Mouse (Mus musculus): ENCODE data around the gene Isca2.

Gene Isca2

DNA sequence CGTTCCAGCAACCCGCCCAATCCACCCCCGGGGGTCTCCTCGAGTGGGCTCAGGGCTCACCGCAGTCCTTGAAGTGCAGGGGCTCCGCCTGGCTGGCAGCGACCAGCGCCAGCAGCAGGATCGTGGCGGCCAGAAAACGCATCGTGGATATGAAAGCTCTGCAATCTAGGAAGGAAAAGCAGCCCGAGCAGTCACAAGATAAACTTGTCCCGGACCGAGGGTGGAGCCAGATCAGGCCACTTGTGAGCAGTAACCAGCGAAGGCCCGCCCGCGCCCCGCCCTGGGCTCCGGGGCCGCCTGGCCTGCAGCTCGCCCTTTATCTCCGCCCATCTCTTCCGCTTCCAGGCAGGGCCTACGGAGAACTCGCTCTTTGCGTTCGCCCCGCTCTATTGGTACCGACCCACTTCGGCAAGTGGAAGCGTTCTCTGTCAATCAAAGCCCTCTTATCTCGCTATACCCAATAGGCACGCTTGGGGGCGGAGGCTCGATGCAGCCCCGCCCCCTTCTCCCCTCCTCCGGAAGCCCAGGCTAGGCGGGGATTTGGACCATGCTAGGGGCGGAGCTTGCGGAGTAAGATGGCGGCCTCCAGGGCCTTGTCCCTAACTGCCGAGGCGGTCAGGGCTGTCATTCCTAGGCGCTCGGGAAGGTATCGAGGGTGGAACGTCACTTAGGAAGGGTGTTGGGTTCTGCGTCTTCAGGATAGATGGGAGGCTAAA, at the start of gene Isca2, which contains the start of gene Npc2:
Isca2 (plus strand) TSS at position 526 of the 716 bp plus-strand sequence.
Npc2 (minus strand) TSS at position 427 of the 716 bp plus-strand sequence.
- in situ Hi-C loops (cut with MboI; ENCODE audit: unreplicated experiment in 2 of 2): loop anchor here in 1 of 2 experiments (25.0 kb wide), 1 partner anchor 539 kb away; no protein-coding TSS in a partner anchor

DNA sequence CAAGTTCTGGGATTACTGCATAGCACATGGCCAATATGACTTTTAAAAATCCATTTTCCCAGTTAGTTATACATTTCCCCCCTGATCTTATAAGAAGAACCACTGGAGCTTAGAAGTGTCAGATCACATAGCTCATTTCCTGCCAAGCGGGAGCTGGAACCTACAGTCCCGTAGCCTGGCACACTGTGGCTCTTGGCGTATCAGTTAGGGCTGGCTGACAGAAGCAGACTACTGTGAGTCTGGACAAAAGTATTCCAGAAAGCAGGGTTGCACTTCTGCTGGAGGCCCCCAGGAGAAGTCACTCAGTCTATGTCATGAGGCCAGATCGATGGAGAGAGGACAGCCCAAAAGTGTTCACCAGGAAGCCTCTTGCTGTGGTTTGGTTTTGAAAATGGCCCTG, 46.7 kb upstream of the Isca2 start:
- in situ Hi-C loops (cut with MboI; ENCODE audit: unreplicated experiment in 2 of 2): no loop called here

DNA sequence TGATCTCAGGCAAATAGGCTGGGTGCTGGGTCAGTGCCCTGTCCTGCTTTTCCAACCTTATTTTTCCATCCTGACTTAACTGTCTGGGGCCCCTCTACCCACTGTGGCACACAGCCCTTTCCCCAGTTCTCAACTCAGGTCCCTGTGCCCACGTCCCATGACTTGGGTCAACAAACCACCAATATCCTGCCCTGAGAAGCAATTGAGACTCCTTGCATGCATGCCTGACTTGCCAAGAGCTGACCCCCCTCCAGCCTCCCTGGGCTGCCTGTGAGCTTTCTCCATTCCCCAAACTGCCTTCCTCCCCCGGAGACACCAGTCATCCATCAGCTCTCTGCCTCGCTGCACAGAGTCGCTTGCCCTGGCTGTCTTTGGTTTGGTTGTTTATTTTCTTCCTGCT, 46.1 kb upstream of the Isca2 start:
- in situ Hi-C loops (cut with MboI; ENCODE audit: unreplicated experiment in 2 of 2): no loop called here

DNA sequence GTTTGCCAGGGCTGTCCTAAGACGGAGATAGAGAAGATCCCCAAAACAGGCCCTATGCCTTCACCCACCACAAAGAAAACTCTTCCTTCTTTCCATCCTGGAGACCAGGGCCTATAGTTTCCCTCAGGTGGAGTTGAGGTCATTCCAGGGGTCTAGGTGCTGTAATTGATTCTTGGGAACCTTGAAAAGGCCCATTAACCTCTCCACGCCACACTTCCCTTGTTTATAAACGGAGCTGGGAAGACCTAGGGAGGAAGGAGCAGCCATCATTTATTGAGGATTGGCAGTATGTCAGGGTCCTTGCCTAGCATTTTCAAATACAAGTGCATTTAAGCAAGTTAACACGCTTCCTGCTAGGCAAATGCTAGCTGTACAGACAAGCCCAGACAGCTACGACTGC, 45.6 kb upstream of the Isca2 start:
- in situ Hi-C loops (cut with MboI; ENCODE audit: unreplicated experiment in 2 of 2): no loop called here

DNA sequence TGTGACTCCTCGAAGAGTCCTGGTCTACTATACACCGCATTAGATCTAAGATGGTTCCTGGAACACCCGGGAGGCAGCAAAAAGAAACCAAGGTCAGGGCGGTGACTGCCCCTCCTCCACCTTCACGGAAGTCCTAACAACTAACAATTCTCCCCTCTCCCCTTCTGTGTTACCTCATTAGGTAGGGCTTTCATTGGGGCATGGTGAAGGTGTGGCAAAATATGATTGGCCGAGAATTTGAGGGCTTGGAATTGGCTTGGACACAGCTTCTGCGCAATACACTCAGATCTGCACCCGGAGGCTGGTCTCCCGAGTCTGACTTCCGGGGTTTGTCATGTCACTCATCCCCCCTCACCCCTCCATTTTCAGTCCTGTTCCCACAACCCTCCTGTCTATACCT, 44.6 kb upstream of the Isca2 start:
- in situ Hi-C loops (cut with MboI; ENCODE audit: unreplicated experiment in 2 of 2): no loop called here

DNA sequence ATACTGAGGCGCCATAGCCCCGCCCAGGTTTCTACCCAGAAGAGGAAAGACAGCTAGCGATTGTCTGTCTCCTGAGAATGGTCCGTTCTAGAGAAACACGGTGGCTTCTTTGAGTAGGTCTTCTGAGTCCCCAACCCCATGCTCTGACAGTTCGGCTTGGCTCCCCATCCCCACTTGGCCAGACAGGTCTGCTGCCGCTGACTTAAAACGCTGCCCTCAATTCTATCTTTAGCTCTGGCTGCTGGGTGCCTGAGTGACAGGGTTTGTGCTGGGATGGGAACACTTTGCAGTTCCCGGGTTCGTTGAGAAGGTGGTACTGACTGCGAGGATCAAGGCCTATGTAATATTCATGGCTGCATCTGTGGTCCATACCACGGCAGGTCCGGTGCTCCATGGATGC, 39.7 kb upstream of the Isca2 start:
- in situ Hi-C loops (cut with MboI; ENCODE audit: unreplicated experiment in 2 of 2): no loop called here

DNA sequence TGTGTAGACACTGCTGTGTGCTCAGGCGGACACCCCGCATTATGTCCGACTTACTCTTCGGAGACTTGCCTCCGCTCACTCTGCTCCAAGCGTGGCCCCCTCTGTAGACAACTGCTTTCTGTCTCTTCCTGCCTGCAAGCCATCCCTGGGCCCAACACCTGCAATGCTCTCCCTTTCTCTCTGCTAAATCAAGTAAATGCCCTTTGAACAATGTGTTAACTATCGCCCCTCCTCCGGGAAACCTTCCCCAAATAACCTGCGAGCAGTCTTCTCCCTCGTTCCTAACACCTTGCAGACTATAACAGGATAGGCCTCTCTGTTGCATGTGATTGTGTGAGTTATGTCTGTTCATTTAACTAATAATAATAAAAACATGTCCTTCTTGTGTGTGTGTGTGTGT, 29.6 kb upstream of the Isca2 start:
- in situ Hi-C loops (cut with MboI; ENCODE audit: unreplicated experiment in 2 of 2): no loop called here

DNA sequence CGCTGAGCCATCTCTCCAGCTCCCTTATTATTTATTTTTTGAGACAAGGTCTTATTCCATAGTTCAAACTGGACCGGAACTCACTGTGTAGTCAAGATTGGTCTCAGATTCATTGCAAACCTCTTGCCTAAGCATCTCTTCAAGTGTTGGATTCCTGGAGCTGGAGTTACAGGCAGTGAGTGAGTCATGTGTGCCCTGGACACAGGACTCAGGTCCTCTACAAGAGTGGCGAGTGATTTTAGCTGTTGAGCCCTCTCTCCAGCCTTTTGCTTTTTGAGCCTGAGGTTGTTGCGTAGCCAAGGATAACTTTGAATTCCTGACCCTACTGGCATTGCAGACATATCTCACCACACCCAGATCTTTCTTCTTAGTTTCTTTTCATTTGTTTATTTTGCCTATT, 27.4 kb upstream of the Isca2 start:
- in situ Hi-C loops (cut with MboI; ENCODE audit: unreplicated experiment in 2 of 2): loop anchor here in 1 of 2 experiments (5.0 kb wide), 1 partner anchor 43 kb away; no protein-coding TSS in a partner anchor

DNA sequence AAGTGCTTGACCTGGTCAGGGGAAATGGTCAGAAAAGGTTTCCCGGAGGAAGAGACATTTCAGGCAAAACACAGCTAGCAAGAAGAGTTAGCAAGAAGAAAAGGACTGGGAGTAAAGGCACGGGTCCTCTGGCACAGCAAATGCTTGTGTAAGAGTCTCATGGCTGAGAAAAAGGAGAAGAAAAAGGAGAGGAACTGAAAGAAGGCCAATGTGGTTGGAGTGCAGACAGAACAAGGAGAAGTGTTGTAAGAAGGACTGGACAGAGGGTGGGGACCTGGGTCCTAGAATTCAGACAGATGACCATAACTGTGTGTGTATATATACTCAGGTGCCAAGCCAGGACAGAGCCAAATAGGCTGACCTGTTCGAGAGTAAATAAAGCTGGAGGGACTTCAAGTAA, 24.9 kb upstream of the Isca2 start:
- in situ Hi-C loops (cut with MboI; ENCODE audit: unreplicated experiment in 2 of 2): loop anchor here in 1 of 2 experiments (5.0 kb wide), 1 partner anchor 46 kb away; no protein-coding TSS in a partner anchor

DNA sequence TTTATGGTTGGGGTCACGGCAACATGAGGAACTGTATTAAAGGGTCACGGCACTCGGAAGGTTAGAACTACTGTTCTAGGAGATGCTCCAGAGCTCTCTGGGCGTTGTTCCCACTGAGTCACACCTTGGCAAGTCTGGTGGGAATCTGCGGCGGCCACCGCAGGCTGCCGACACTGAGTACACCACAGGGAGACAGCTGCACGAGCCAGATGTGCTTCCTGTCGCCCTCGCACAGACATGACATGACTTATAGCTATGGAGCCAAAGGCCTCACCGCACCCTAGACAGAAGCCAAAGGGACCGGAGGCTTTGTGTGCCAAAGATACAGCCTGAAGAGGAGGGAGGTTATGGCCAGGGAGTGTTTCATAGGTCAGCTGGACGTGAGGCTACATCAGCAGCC, 22.4 kb upstream of the Isca2 start:
- in situ Hi-C loops (cut with MboI; ENCODE audit: unreplicated experiment in 2 of 2): loop anchor here (5.0 to 25.0 kb wide), 2 partner anchors 78 to 562 kb away; no protein-coding TSS in a partner anchor

DNA sequence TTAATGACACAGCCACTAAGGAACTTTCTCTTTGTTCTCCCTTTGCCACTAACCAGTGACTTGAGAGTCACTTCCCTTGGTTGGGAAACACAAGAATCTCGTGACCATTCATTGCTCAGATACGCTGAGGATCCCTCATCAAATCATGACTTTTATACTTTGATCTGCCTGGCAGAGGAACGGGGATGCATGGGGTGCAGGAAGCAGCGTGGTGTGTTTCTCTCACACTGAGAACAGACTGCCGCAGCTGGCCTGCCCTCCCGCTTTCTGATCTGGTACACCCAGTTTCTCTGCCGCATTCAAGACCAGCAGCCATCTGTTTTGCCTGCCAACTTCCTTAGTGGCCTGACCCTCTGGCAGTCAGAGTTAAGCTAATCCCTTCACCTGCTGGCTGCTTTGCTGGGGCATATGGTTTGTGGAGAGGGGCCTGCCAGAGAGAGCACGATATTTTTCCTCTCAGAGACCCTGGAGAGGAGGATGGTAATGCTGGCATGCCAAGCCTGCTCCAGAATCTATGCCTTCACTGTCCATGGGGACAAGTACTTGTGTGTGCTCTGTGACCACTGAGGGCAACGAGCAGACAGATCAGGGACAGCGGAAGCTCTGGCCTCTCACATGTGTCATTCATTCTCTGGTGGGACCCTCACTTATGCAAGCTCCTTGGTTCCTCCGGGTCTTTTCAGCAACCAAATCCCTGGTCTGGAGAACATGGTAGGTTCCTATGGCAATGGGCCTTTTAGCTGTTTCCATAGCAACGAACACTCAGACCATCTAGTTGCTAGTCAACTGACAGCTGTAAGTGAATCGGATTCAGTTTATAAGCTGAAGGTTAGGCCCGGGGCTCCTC, 20.7 kb upstream of the Isca2 start:
- in situ Hi-C loops (cut with MboI; ENCODE audit: unreplicated experiment in 2 of 2): loop anchor here (5.0 to 25.0 kb wide), 2 partner anchors 80 to 560 kb away; no protein-coding TSS in a partner anchor

DNA sequence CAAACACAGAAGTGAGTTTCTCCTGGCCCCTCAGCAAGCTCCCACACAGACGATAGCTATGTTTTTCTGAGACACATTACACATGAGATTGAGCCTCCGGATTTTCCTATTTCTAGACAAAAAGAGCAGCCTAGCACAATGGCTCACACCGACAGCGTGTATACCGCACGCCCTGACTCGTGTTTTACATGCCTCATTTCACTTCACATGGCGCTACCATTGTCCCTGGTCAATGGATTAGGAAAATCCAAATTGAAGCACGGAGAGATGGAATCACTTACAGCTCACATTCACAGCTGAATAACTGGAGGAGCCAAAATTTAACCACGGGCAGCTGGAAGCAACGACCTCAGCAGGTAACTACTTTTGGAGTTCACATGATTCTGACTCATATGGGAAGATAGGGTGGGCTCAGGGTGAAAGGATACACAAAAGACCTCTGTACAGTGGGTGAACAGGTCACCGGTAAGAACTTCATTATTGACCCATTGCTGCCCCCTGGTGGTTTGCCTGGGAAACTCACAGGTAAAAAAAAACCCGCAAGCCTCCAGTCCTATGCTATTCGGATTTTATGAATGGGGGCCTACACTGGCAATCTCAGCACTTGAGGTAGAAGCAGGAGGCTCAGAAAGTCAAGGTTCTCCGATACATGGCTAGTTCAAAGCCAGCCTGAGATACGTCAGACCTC, 17.9 kb upstream of the Isca2 start:
- in situ Hi-C loops (cut with MboI; ENCODE audit: unreplicated experiment in 2 of 2): loop anchor here in 1 of 2 experiments (25.0 kb wide), 1 partner anchor 557 kb away; no protein-coding TSS in a partner anchor

DNA sequence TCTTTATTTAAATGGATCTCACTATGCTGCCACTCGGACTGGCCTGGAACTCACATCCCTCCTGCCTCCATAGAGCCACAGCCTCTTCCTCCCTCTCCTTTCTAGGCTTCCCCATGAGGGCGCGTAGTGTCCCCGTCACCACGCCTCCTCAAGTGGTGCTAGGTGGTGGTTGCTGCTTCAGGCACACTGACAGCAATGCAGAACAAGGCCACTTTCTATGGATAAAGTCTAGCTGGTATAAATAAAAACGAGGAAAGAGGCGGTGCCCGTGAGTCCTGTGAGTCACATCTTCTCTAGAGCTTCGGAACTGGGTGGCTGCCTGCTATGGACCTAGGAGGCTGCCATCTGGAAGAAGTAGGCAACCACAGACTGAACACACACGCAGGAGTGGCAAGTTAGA, 17.0 kb upstream of the Isca2 start:
- in situ Hi-C loops (cut with MboI; ENCODE audit: unreplicated experiment in 2 of 2): loop anchor here in 1 of 2 experiments (25.0 kb wide), 1 partner anchor 556 kb away; no protein-coding TSS in a partner anchor

DNA sequence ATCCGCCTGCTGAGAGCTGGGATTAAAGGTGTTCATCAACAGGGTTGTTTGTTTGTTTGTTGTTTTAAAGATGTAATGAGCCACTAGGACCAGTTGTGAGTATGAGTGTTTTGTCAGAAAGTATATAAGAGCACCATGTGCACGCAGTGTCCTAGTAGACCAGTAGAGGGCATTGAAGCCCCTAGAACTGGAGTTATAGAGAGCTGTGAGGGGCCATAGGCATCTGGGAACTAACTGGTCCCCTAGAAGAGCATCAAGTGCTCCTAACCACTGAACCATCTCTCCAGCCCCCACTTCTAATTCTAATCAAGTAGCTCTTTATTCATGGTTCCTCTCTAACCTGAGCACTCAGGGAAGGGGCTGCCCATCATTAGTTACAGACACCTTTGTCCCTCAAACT, 14.0 kb upstream of the Isca2 start:
- in situ Hi-C loops (cut with MboI; ENCODE audit: unreplicated experiment in 2 of 2): loop anchor here in 1 of 2 experiments (25.0 kb wide), 1 partner anchor 553 kb away; no protein-coding TSS in a partner anchor

DNA sequence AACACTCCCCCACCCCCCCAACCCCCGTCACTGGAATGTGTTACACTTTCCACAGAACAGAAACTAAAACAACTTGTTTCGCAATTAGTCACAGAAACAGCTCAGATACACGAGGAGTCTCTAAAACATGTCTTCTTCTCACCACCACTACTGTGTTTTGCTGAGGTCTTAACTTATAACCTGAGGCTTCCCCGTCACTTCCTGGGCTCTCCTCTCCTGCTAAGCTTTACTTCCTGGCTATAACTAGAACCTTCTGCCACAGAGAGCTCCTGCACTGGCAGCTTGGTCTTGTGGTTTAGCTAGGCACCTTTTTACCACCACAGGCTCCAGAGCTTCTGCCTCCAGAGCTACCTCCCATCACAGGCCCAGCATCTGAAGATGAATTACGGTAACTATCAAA, 10.5 kb upstream of the Isca2 start:
- in situ Hi-C loops (cut with MboI; ENCODE audit: unreplicated experiment in 2 of 2): loop anchor here in 1 of 2 experiments (5.0 to 25.0 kb wide), 2 partner anchors 270 to 550 kb away; no protein-coding TSS in a partner anchor

DNA sequence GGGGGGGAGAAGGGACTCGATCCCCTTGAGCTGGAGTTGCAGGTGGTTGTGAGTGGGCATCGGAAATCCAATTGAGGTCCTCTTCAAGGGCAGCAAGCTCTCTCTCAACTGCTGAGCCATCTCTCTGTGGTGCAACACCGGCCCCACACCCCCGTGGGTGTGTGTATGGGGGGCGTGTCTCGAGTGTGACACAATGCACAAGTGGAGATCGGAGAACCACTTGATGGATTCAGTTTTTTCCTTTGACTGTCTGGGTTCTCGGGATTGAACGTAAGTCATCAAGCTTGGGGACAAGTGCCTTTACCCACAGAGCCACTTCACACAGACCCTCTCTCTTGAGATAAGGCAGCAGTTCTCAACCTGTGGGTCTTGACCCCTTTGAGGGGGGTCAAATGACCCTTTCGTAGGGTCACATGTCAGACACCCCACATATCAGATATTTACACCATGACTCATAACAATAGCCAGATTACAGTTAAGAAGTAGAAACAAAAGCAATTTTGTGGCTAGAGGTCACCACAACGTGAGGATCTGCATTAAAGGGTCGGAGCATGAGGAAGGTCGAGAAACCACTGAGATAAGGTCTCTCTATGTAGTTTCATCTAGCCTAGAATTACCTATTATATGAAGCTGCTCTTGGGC, 9.4 kb upstream of the Isca2 start:
- in situ Hi-C loops (cut with MboI; ENCODE audit: unreplicated experiment in 2 of 2): loop anchor here in 1 of 2 experiments (5.0 to 25.0 kb wide), 2 partner anchors 269 to 549 kb away; no protein-coding TSS in a partner anchor

DNA sequence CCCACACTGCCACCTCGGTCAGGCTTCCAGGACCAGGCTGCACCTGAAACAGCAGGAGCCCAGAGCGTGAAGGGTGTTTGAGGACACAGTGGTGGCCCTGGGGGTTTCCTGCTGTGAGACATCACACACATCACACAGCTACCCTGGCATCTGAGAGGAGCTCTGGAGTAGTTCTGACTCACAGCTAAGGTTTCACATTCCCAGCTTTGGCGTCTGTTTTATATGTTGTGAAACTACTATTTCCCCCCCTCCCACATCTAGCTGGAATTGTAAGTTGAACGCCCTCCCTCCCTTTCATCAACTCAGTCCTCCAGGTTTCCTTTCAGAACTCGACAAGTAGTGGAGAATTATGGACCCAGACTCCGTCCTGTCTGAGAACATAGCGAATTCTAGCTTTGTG, 8.3 kb upstream of the Isca2 start:
- in situ Hi-C loops (cut with MboI; ENCODE audit: unreplicated experiment in 2 of 2): loop anchor here in 1 of 2 experiments (5.0 to 25.0 kb wide), 2 partner anchors 268 to 548 kb away; no protein-coding TSS in a partner anchor

DNA sequence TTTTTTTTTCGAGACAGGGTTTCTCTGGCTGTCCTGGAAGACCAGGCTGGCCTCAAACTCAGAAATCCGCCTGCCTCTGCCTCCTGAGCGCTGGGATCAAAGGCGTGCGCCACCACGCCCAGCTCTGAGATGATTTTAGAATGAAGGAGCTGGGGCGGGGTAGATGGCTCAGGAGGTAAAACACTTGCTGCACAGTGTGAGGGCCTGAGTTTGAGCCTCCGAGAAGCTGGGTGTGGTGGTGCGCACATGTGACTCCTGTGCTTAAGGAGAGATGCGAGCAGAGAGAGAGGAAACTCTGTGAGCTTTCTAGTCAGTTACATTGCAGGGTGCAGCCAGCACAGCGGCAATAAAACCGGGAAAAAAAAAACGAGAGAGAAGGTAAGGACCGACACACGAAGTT, 7.5 kb upstream of the Isca2 start:
- in situ Hi-C loops (cut with MboI; ENCODE audit: unreplicated experiment in 2 of 2): loop anchor here in 1 of 2 experiments (25.0 kb wide), 1 partner anchor 547 kb away; no protein-coding TSS in a partner anchor

DNA sequence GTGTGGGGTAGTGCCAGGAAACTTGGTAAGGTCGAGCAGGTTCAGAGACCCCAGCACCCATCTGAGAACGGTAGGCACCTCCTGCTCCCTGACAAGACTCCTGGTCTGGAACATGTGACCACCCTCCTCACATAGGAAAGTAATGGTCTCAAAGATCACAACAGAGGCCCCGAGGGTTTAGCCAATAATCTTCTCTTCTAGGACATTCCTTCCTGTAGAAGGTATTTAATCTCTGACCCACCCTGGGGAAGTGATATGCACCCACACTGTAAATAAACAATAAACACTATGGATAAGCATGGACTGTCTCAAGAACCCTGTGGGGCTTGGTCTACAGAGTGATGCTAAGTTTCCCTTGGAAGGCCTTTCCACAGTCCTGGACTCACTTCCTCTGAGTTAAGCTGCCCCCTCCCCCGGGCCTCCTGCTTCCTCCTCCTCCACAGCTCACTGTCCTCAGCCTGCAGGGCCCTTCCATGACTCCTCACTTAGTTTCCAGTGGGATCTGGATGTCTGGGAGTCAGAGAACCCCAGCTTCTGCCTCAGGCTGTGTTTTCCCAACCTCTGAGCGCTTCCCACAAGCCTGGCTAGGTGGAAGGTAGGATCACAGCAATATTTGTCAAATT, 6.8 kb upstream of the Isca2 start:
- in situ Hi-C loops (cut with MboI; ENCODE audit: unreplicated experiment in 2 of 2): loop anchor here in 1 of 2 experiments (25.0 kb wide), 1 partner anchor 546 kb away; no protein-coding TSS in a partner anchor

Measured in v-Abl transformed pro-B cells (cell line).